Comparison of ENCODE assay signal across 1 mouse cellular context in the genomic region with DNA sequence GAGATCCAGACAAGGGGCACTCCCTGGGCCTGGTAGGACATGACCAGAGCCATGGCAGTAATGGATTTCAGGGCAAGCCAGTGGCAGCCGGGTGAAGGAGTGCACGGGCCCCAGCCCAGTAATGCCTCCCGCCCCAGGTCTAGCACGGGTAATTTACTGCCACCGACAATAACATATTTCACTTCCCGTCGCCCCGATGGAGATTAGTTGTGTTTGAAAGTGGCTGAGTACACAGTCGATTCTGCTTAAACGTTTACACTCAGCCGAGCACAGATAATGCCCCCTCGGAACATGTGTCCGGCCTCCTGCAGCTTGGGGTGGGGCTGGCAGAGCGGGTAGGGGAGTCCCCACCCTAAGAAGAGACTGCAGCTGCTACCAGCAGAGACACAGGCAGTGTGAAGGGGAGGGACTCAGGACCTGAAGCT.
A peak's percentile ranks its signal among the peaks of the same experiment; 100 is the strongest.
TF ChIP-seq lines count a peak whose summit lies in the region.

No protein-coding gene starts in this region.

TF ChIP-seq in MEL, 35 proteins besides CTCF, POLR2A, EP300 and RAD21 (continued from another document):
- no peak for TF ChIP-seq E2F4 (IDR thresholded peaks at IDR 0.05; ENCODE audit: borderline replicate concordance, low read depth, low read length)
- TF ChIP-seq MAX (IDR thresholded peaks at IDR 0.05; ENCODE audit: low read length): no peak
- peak; percentile 71 for TF ChIP-seq SIN3A (IDR thresholded peaks at IDR 0.05; ENCODE audit: low read length)
- TF ChIP-seq ELF1 (IDR thresholded peaks at IDR 0.05; ENCODE audit: low read depth, low read length): no peak
- no peak for TF ChIP-seq ZNF384 (IDR thresholded peaks at IDR 0.05; ENCODE audit: low read depth, low read length)
- no peak for TF ChIP-seq UBTF (IDR thresholded peaks at IDR 0.05; ENCODE audit: borderline replicate concordance, insufficient read depth, low read depth, low read length)
- no peak for TF ChIP-seq USF2 (IDR thresholded peaks at IDR 0.05; ENCODE audit: borderline replicate concordance in 1 of 2, insufficient read depth in 1 of 2, low read depth in 1 of 2, low read length in 2 of 2)
- TF ChIP-seq ZMIZ1 (IDR thresholded peaks at IDR 0.05; ENCODE audit: low read depth, low read length): 0 out of 2 replicates have a peak, but pooled peaks have one; percentile 34
- peak; percentile 65 for TF ChIP-seq MAZ (IDR thresholded peaks at IDR 0.05; ENCODE audit: low read depth, low read length)
